Mouse (Mus musculus) heart, adult 2 months (tissue): ENCODE measurements at regions not wholly inside any gene's neighbourhood (a gene's known extent, or its start where the extent isn't known, plus 50 kb on each side); places are given as distances from the start of the nearest gene placed in this dataset.

Experiments used
- CTCF ChIP-seq: fragments of 200-600 bp; IDR thresholded peaks from 2 replicates; pipeline ENCODE4 v1.8.1; 2022; ENCODE audit warnings: antibody characterized with exemption, mild to moderate bottlenecking, moderate library complexity
- POLR2A ChIP-seq: fragments of 200-500 bp; IDR thresholded peaks from 2 replicates; pipeline ENCODE4 v1.6.1; 2011; ENCODE audit warnings: mild to moderate bottlenecking, low read depth, low read length, control low read depth; ENCODE audit not compliant: insufficient read depth

- no peak for TF ChIP-seq POLR2A
- no peak for TF ChIP-seq CTCF
Measured at GRCm38 (mm10) chr13:117143255-117143654, 65.1 kb upstream of the Emb start.
